Comparison of ENCODE assay signal across 8 mouse cellular contexts in the genomic region with DNA sequence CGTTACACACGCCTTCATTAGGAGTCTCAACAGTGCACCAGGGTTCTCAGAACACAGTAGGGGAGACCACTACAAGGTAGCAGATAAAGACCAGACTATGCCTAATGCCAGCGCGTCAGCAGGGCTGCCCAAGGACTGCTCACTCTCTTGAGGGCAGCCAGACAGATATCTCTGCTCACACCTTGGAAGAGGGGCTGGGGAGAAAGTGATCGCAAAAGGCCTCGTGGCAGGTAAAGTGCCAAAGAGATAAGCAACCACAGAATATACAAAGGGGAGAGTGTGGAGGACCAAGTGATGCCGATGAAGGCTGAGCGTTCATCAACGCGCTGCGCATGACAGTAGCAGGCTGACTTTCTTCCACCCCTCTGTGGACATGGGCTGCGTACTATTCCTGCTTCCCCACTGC. TPM values are rescaled to one million over a fixed set of nuclear protein-coding genes. Genes with fewer than 3 reads are reported as not detected.
DNase-seq lines count a peak whose midpoint lies in the region; ATAC-seq lines count a peak whose summit lies in the region.

No protein-coding gene starts in this region.

- 37% methylated on average over 12 of the region's 12 CpGs for WGBS in kidney, embryonic 15.5 days
- WGBS in hindbrain, embryonic 15.5 days: 44% methylated on average over 12 of the region's 12 CpGs
- WGBS in midbrain, embryonic 14.5 days: 46% methylated on average over 12 of the region's 12 CpGs

- DNase-seq in kidney, postnatal 25 days: no peak
- peak; percentile 51 for DNase-seq in c-Kit-positive CD71-positive TER-119-negative erythroid progenitor cells, embryonic 14.5 days (ENCODE audit: low read depth)
- DNase-seq in midbrain, embryonic 14.5 days: no peak
- DNase-seq in cerebellum, postnatal 10 days: no peak
- DNase-seq in adrenal gland, postnatal 36 days: no peak
- DNase-seq in ovary, postnatal 14 days (ENCODE audit: low spot score): no peak

- peak overlapping the region; percentile 86 for H3K4me2 ChIP-seq in kidney, embryonic 15.5 days
- H3K4me2 ChIP-seq in hindbrain, embryonic 15.5 days: peak overlapping the region; percentile 88
- H3K4me2 ChIP-seq in midbrain, embryonic 14.5 days (ENCODE audit: low read length): peak overlapping the region; percentile 89

- H3K4me1 ChIP-seq in kidney, embryonic 15.5 days: peaks cover 14% of the 10 kb centered on the region
- peaks cover 14% of the 10 kb centered on the region for H3K4me1 ChIP-seq in hindbrain, embryonic 15.5 days (replicated peaks)
- peaks cover 9% of the 10 kb centered on the region for H3K4me1 ChIP-seq in midbrain, embryonic 14.5 days (ENCODE audit: control insufficient read depth, insufficient read depth, low read length)

- 0 out of 2 replicates have a peak, but pooled peaks cover 2% of the 10 kb centered on the region for H3K9me3 ChIP-seq in kidney, embryonic 15.5 days (replicated peaks)
- H3K9me3 ChIP-seq in hindbrain, embryonic 15.5 days: no peaks in the 10 kb centered on the region
- no peaks in the 10 kb centered on the region for H3K9me3 ChIP-seq in midbrain, embryonic 14.5 days (ENCODE audit: control insufficient read depth, low read length)

- peak overlapping the region; percentile 76 for H3K9ac ChIP-seq in kidney, embryonic 15.5 days
- peak overlapping the region; percentile 69 for H3K9ac ChIP-seq in hindbrain, embryonic 15.5 days
- peak overlapping the region; percentile 76 for H3K9ac ChIP-seq in midbrain, embryonic 14.5 days (replicated peaks; ENCODE audit: low read length)

- no peaks in the 10 kb centered on the region for H3K27me3 ChIP-seq in kidney, embryonic 15.5 days
- H3K27me3 ChIP-seq in hindbrain, embryonic 15.5 days: no peaks in the 10 kb centered on the region
- H3K27me3 ChIP-seq in midbrain, embryonic 14.5 days (ENCODE audit: control insufficient read depth, insufficient read depth, low read length): no peaks in the 10 kb centered on the region

- no peak overlapping the region for H3K27ac ChIP-seq in kidney, embryonic 15.5 days
- peak overlapping the region; percentile 37; the same call in 1 of the 2 replicates for H3K27ac ChIP-seq in hindbrain, embryonic 15.5 days (replicated peaks)
- no peak overlapping the region for H3K27ac ChIP-seq in midbrain, embryonic 14.5 days (replicated peaks; ENCODE audit: low read depth, low read length)

- H3K4me3 ChIP-seq in kidney, embryonic 15.5 days (replicated peaks): peak overlapping the region; percentile 86
- H3K4me3 ChIP-seq in hindbrain, embryonic 15.5 days: peak overlapping the region; percentile 65
- H3K4me3 ChIP-seq in midbrain, embryonic 14.5 days (replicated peaks; ENCODE audit: low read depth, low read length): peak overlapping the region; percentile 75

- ATAC-seq in kidney, embryonic 15.5 days (replicated peaks; ENCODE audit: low FRiP score): no peak
- ATAC-seq in hindbrain, embryonic 15.5 days (ENCODE audit: low FRiP score, low read depth): 0 out of 2 replicates have a peak, but pooled peaks have one; percentile 40
- no peak for ATAC-seq in midbrain, embryonic 14.5 days (ENCODE audit: low FRiP score, low TSS enrichment)

- peaks cover 35% of the 10 kb centered on the region for H3K36me3 ChIP-seq in kidney, embryonic 15.5 days
- peaks cover 13% of the 10 kb centered on the region for H3K36me3 ChIP-seq in hindbrain, embryonic 15.5 days
- peaks cover 34% of the 10 kb centered on the region for H3K36me3 ChIP-seq in midbrain, embryonic 14.5 days (ENCODE audit: control insufficient read depth, insufficient read depth, low read length)

RNA-seq across cellular contexts. Expression of a gene that starts 0.6 kb away (rescaled TPM):
- 10.8 and 12.9 TPM in 2 replicates for polyA plus RNA-seq in kidney, embryonic 15.5 days (2015; fragmentation: Nextera tagmentation; extraction: Ambion mirVana)
- polyA plus RNA-seq in hindbrain, embryonic 15.5 days (2015; fragmentation: Nextera tagmentation; extraction: Ambion mirVana): 14.1 and 14.7 TPM in 2 replicates
- polyA plus RNA-seq in midbrain, embryonic 14.5 days (2014; fragmentation: Nextera tagmentation; extraction: Ambion mirVana): 14.6 and 16.6 TPM in 2 replicates
- 10 to 100 TPM; 11.4 to 12.5 TPM for total RNA-seq in adrenal gland, postnatal 36 days (2021)

RNA-seq across cellular contexts. Expression of a gene that starts 8.1 kb away (rescaled TPM):
- not detected in 2 replicates for polyA plus RNA-seq in kidney, embryonic 15.5 days (2015; fragmentation: Nextera tagmentation; extraction: Ambion mirVana)
- 0.10 and 0.34 TPM in 2 replicates for polyA plus RNA-seq in hindbrain, embryonic 15.5 days (2015; fragmentation: Nextera tagmentation; extraction: Ambion mirVana)
- polyA plus RNA-seq in midbrain, embryonic 14.5 days (2014; fragmentation: Nextera tagmentation; extraction: Ambion mirVana): 0.21 and 0.32 TPM in 2 replicates
- not detected for total RNA-seq in adrenal gland, postnatal 36 days (2021)

RNA-seq across cellular contexts. Expression of a gene that starts 29.4 kb away (rescaled TPM):
- 0.23 and 0.28 TPM in 2 replicates for polyA plus RNA-seq in kidney, embryonic 15.5 days (2015; fragmentation: Nextera tagmentation; extraction: Ambion mirVana)
- polyA plus RNA-seq in hindbrain, embryonic 15.5 days (2015; fragmentation: Nextera tagmentation; extraction: Ambion mirVana): 0.35 and 0.74 TPM in 2 replicates
- polyA plus RNA-seq in midbrain, embryonic 14.5 days (2014; fragmentation: Nextera tagmentation; extraction: Ambion mirVana): 0.13 and 0.23 TPM in 2 replicates
- under 1 TPM in 1 of 2 experiments, not detected in 1; 0.10 TPM for total RNA-seq in adrenal gland, postnatal 36 days (2021)

RNA-seq across cellular contexts. Expression of a gene that starts 29.4 kb away (rescaled TPM):
- 31.3 and 32.5 TPM in 2 replicates for polyA plus RNA-seq in kidney, embryonic 15.5 days (2015; fragmentation: Nextera tagmentation; extraction: Ambion mirVana)
- polyA plus RNA-seq in hindbrain, embryonic 15.5 days (2015; fragmentation: Nextera tagmentation; extraction: Ambion mirVana): 153 and 162 TPM in 2 replicates
- 178 and 204 TPM in 2 replicates for polyA plus RNA-seq in midbrain, embryonic 14.5 days (2014; fragmentation: Nextera tagmentation; extraction: Ambion mirVana)
- 10 to 100 TPM; 22.7 to 52.4 TPM for total RNA-seq in adrenal gland, postnatal 36 days (2021)

RNA-seq across cellular contexts. Expression of a gene that starts 31.1 kb away (rescaled TPM):
- 0.05 TPM in 1 of 2 replicates, not detected in the other for polyA plus RNA-seq in kidney, embryonic 15.5 days (2015; fragmentation: Nextera tagmentation; extraction: Ambion mirVana)
- polyA plus RNA-seq in hindbrain, embryonic 15.5 days (2015; fragmentation: Nextera tagmentation; extraction: Ambion mirVana): 0.10 and 0.13 TPM in 2 replicates
- 0.15 and 0.55 TPM in 2 replicates for polyA plus RNA-seq in midbrain, embryonic 14.5 days (2014; fragmentation: Nextera tagmentation; extraction: Ambion mirVana)
- under 1 TPM; 0.30 to 0.33 TPM for total RNA-seq in adrenal gland, postnatal 36 days (2021)
